Mouse (Mus musculus): ENCODE results near the gene Adamtsl1. TPM values are rescaled to one million over a fixed set of nuclear protein-coding genes. Genes with fewer than 3 reads are reported as not detected.

Gene Adamtsl1
- total RNA-seq, 1 experiment, result 6.3 TPM

DNA sequence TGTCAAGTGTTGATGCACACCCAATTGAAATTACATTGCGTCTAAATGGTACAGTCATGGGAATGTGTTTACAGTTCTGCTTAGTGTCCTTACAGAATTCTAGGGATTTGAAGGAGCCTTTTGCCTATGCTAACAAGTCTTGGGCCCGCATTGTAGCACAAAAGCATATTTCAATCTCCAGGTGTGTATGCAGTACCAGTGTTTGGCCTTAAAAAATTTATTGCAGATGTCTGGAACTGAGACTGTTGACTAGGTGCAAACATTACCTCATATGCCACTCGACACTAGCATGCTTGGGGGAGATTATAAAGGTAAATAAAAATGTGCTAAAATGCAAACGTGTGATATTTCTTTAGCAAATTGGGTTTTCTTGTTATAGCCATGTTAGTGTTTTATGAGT is 75.0 kb downstream of the Adamtsl1 start:
- TF ChIP-seq ZC3H11A (IDR thresholded peaks at IDR 0.05; ENCODE audit: borderline replicate concordance, low read depth, low read length), result no peak
- TF ChIP-seq CHD2 (IDR thresholded peaks at IDR 0.05; ENCODE audit: low read depth, low read length), result no peak
- no peak for TF ChIP-seq ZNF384 (IDR thresholded peaks at IDR 0.05; ENCODE audit: low read depth, low read length)
- no peak for TF ChIP-seq MAFK (IDR thresholded peaks at IDR 0.05; ENCODE audit: insufficient read depth, low read depth, low read length)
- TF ChIP-seq HCFC1 (IDR thresholded peaks at IDR 0.05; ENCODE audit: borderline replicate concordance, insufficient read depth, low read length), result no peak
- no peak overlapping the region for H3K9ac ChIP-seq (ENCODE audit: insufficient read depth, low read depth, low read length, poor library complexity, severe bottlenecking)
- in situ Hi-C loops (cut with MboI; ENCODE audit: low sequenced_read_pairs in 2 of 2, unreplicated experiment in 2 of 2), result no loop called here
- H3K27ac ChIP-seq (ENCODE audit: insufficient read depth, low read depth, low read length, poor library complexity, severe bottlenecking), result no peak overlapping the region
- no peak overlapping the region for H3K4me3 ChIP-seq (ENCODE audit: insufficient read depth in 1 of 2, low read depth in 1 of 2, low read length in 2 of 2, poor library complexity in 1 of 2, severe bottlenecking in 1 of 2)
- DNase-seq (ENCODE audit: low read depth, low spot score), result no peak
- H3K4me1 ChIP-seq (ENCODE audit: control insufficient read depth in 2 of 2, insufficient read depth in 2 of 2, low read length in 2 of 2, poor library complexity in 1 of 2), result no peaks in the 10 kb centered on the region
- H3K36me3 ChIP-seq (ENCODE audit: control insufficient read depth, insufficient read depth, low read length, poor library complexity, severe bottlenecking), result no peaks in the 10 kb centered on the region
- H3K9me3 ChIP-seq (ENCODE audit: control insufficient read depth, insufficient read depth, low read depth, low read length), result no peaks in the 10 kb centered on the region

DNA sequence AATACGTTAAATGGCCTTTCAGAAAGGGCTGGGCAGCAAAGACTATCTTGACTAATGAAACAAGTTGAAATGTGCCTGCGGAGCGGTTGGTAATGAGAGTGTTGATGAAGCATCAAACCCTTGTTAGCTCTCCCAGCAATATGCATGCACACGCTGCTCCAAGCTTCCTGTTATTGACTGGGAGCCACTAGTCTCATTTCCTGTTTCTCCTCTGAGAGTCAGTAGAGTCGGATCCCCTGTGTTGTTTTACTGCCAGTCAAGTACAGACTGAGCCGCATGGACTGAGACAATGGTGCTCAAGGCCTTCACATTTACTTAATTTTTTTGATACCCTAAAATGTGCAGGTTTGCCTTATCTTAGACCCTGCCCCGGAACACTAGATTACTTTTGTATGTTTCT is 77.1 kb downstream of the Adamtsl1 start:
- Histone ChIP-seq H3K4me1 (ENCODE audit: control insufficient read depth in 2 of 2, insufficient read depth in 2 of 2, low read length in 2 of 2, poor library complexity in 1 of 2) (no peaks in the 10 kb centered on the region), H3K36me3 (ENCODE audit: control insufficient read depth, insufficient read depth, low read length, poor library complexity, severe bottlenecking) (no peaks in the 10 kb centered on the region), H3K9me3 (ENCODE audit: control insufficient read depth, insufficient read depth, low read depth, low read length) (no peaks in the 10 kb centered on the region), H3K9ac (ENCODE audit: insufficient read depth, low read depth, low read length, poor library complexity, severe bottlenecking) (no peak overlapping the region), H3K4me3 (ENCODE audit: insufficient read depth in 1 of 2, low read depth in 1 of 2, low read length in 2 of 2, poor library complexity in 1 of 2, severe bottlenecking in 1 of 2) (no peak overlapping the region), H3K27ac (ENCODE audit: insufficient read depth, low read depth, low read length, poor library complexity, severe bottlenecking) (no peak overlapping the region)
- no peak for TF ChIP-seq ZNF384 (IDR thresholded peaks at IDR 0.05; ENCODE audit: low read depth, low read length)
- no peak for TF ChIP-seq CHD2 (IDR thresholded peaks at IDR 0.05; ENCODE audit: low read depth, low read length)
- no peak for TF ChIP-seq ZC3H11A (IDR thresholded peaks at IDR 0.05; ENCODE audit: borderline replicate concordance, low read depth, low read length)
- no peak for TF ChIP-seq MAFK (IDR thresholded peaks at IDR 0.05; ENCODE audit: insufficient read depth, low read depth, low read length)
- TF ChIP-seq HCFC1 (IDR thresholded peaks at IDR 0.05; ENCODE audit: borderline replicate concordance, insufficient read depth, low read length), result no peak
- DNase-seq (ENCODE audit: low read depth, low spot score), result no peak
- in situ Hi-C loops (cut with MboI; ENCODE audit: low sequenced_read_pairs in 2 of 2, unreplicated experiment in 2 of 2), result no loop called here

DNA sequence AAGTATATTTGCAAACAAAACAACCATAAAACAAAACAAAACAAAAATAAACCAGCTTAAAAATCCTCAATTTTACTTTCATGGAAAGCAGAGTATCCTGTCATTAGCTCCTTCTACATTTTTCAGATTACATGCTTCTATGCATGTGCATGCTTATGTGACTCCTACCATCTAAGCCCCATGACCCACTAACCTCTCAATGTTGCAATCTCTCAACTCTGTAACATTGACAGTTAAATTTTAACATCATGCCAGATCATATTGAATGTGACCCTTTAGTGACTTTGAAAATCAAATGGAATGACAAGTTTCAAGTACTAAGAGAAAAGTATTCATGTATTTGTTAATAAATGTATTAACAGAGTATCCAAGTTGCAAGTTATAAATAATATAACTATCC is 80.2 kb downstream of the Adamtsl1 start:
- TF ChIP-seq MAFK (IDR thresholded peaks at IDR 0.05; ENCODE audit: insufficient read depth, low read depth, low read length), result no peak
- TF ChIP-seq ZNF384 (IDR thresholded peaks at IDR 0.05; ENCODE audit: low read depth, low read length), result no peak
- TF ChIP-seq HCFC1 (IDR thresholded peaks at IDR 0.05; ENCODE audit: borderline replicate concordance, insufficient read depth, low read length), result no peak
- no peak for TF ChIP-seq CHD2 (IDR thresholded peaks at IDR 0.05; ENCODE audit: low read depth, low read length)
- TF ChIP-seq ZC3H11A (IDR thresholded peaks at IDR 0.05; ENCODE audit: borderline replicate concordance, low read depth, low read length), result no peak
- Histone ChIP-seq H3K36me3 (ENCODE audit: control insufficient read depth, insufficient read depth, low read length, poor library complexity, severe bottlenecking) (no peaks in the 10 kb centered on the region), H3K4me1 (ENCODE audit: control insufficient read depth in 2 of 2, insufficient read depth in 2 of 2, low read length in 2 of 2, poor library complexity in 1 of 2) (no peaks in the 10 kb centered on the region), H3K4me3 (ENCODE audit: insufficient read depth in 1 of 2, low read depth in 1 of 2, low read length in 2 of 2, poor library complexity in 1 of 2, severe bottlenecking in 1 of 2) (no peak overlapping the region), H3K9ac (ENCODE audit: insufficient read depth, low read depth, low read length, poor library complexity, severe bottlenecking) (no peak overlapping the region), H3K9me3 (ENCODE audit: control insufficient read depth, insufficient read depth, low read depth, low read length) (no peaks in the 10 kb centered on the region), H3K27ac (ENCODE audit: insufficient read depth, low read depth, low read length, poor library complexity, severe bottlenecking) (no peak overlapping the region)
- in situ Hi-C loops (cut with MboI; ENCODE audit: low sequenced_read_pairs in 2 of 2, unreplicated experiment in 2 of 2), result no loop called here
- no peak for DNase-seq (ENCODE audit: low read depth, low spot score)

DNA sequence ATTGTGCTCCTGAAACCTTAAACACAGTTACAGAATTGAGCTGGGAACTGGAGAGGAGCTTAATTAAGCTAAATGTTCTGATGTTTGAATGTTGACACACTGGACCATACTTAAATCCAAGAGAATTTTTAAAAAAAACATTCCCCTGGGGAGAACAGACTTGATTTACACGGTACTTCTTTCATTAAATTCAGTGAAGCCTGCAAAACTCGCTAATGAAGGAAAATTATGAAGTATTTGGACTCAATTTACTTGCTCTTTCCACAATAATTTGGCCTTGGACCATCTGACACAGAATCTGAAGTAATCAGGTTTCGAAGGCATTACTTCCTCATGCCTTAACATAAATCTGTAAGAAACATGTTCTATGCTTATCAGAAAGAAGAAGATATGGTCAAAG is 99.4 kb downstream of the Adamtsl1 start:
- TF ChIP-seq ZNF384 (IDR thresholded peaks at IDR 0.05; ENCODE audit: low read depth, low read length), result no peak
- TF ChIP-seq MAFK (IDR thresholded peaks at IDR 0.05; ENCODE audit: insufficient read depth, low read depth, low read length), result no peak
- no peak for TF ChIP-seq ZC3H11A (IDR thresholded peaks at IDR 0.05; ENCODE audit: borderline replicate concordance, low read depth, low read length)
- no peak for TF ChIP-seq HCFC1 (IDR thresholded peaks at IDR 0.05; ENCODE audit: borderline replicate concordance, insufficient read depth, low read length)
- TF ChIP-seq CHD2 (IDR thresholded peaks at IDR 0.05; ENCODE audit: low read depth, low read length), result no peak
- Histone ChIP-seq H3K4me1 (ENCODE audit: control insufficient read depth in 2 of 2, insufficient read depth in 2 of 2, low read length in 2 of 2, poor library complexity in 1 of 2) (no peaks in the 10 kb centered on the region), H3K9me3 (ENCODE audit: control insufficient read depth, insufficient read depth, low read depth, low read length) (no peaks in the 10 kb centered on the region), H3K36me3 (ENCODE audit: control insufficient read depth, insufficient read depth, low read length, poor library complexity, severe bottlenecking) (no peaks in the 10 kb centered on the region), H3K27ac (ENCODE audit: insufficient read depth, low read depth, low read length, poor library complexity, severe bottlenecking) (no peak overlapping the region), H3K9ac (ENCODE audit: insufficient read depth, low read depth, low read length, poor library complexity, severe bottlenecking) (no peak overlapping the region), H3K4me3 (ENCODE audit: insufficient read depth in 1 of 2, low read depth in 1 of 2, low read length in 2 of 2, poor library complexity in 1 of 2, severe bottlenecking in 1 of 2) (no peak overlapping the region)
- in situ Hi-C loops (cut with MboI; ENCODE audit: low sequenced_read_pairs in 2 of 2, unreplicated experiment in 2 of 2), result no loop called here
- DNase-seq (ENCODE audit: low read depth, low spot score), result no peak

DNA sequence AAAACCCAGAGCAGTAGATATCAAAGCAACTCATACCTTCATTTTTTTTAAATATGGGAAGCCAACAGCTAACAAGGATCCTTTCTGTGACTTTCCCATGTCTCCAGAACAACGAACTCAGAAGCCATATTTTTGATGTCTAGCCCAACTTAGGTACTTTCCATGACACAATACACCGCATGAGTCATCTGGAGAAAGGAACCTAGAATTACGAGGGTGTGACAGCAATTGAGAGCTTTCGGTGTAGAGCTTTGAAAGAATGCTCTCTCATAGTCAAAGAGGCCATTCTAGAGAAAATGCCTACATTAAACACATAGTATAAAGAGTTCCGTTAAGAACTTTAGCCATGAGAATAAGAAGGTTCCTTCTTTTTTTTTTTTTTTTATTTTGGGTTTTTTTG is 104.8 kb downstream of the Adamtsl1 start:
- Histone ChIP-seq H3K9ac (ENCODE audit: insufficient read depth, low read depth, low read length, poor library complexity, severe bottlenecking) (no peak overlapping the region), H3K9me3 (ENCODE audit: control insufficient read depth, insufficient read depth, low read depth, low read length) (no peaks in the 10 kb centered on the region), H3K27ac (ENCODE audit: insufficient read depth, low read depth, low read length, poor library complexity, severe bottlenecking) (no peak overlapping the region), H3K4me3 (ENCODE audit: insufficient read depth in 1 of 2, low read depth in 1 of 2, low read length in 2 of 2, poor library complexity in 1 of 2, severe bottlenecking in 1 of 2) (no peak overlapping the region), H3K4me1 (ENCODE audit: control insufficient read depth in 2 of 2, insufficient read depth in 2 of 2, low read length in 2 of 2, poor library complexity in 1 of 2) (no peaks in the 10 kb centered on the region), H3K36me3 (ENCODE audit: control insufficient read depth, insufficient read depth, low read length, poor library complexity, severe bottlenecking) (no peaks in the 10 kb centered on the region)
- no peak for TF ChIP-seq MAFK (IDR thresholded peaks at IDR 0.05; ENCODE audit: insufficient read depth, low read depth, low read length)
- no peak for TF ChIP-seq ZNF384 (IDR thresholded peaks at IDR 0.05; ENCODE audit: low read depth, low read length)
- no peak for TF ChIP-seq CHD2 (IDR thresholded peaks at IDR 0.05; ENCODE audit: low read depth, low read length)
- no peak for TF ChIP-seq ZC3H11A (IDR thresholded peaks at IDR 0.05; ENCODE audit: borderline replicate concordance, low read depth, low read length)
- no peak for TF ChIP-seq HCFC1 (IDR thresholded peaks at IDR 0.05; ENCODE audit: borderline replicate concordance, insufficient read depth, low read length)
- in situ Hi-C loops (cut with MboI; ENCODE audit: low sequenced_read_pairs in 2 of 2, unreplicated experiment in 2 of 2), result no loop called here
- DNase-seq (ENCODE audit: low read depth, low spot score), result no peak

All from ES-E14 (cell line).